Mouse (Mus musculus): ENCODE results near the gene Far2. TPM values are rescaled to one million over a fixed set of nuclear protein-coding genes. Genes with fewer than 3 reads are reported as not detected.
A peak's percentile ranks its signal among the peaks of the same experiment; 100 is the strongest.
"Not testable (repeated sequence)": the region's sequence is repeated elsewhere in the genome, so short reads cannot be mapped to it uniquely, and the experiment has no call there.

The Far2 gene
- polyA plus RNA-seq, 1 experiment from 2014 or later: 2.0 TPM

GRCm38 (mm10) chr6:148135769-148136382, 88.8 kb downstream of the Far2 start:
- WGBS (ENCODE audit: insufficient replicate concordance): 31% methylated on average over 9 of the region's 9 CpGs
- Histone ChIP-seq H3K9ac (ENCODE audit: low read depth, low read length) (no peak overlapping the region), H3K36me3 (ENCODE audit: control insufficient read depth, insufficient read depth, low read length) (no peaks in the 10 kb centered on the region), H3K27ac (ENCODE audit: low read depth, low read length) (no peak overlapping the region), H3K4me1 (ENCODE audit: control insufficient read depth, insufficient read depth, low read length) (no peaks in the 10 kb centered on the region), H3K27me3 (ENCODE audit: control insufficient read depth, insufficient read depth, low read length) (no peaks in the 10 kb centered on the region), H3K4me3 (ENCODE audit: low read depth, low read length) (no peak overlapping the region), H3K9me3 (replicated peaks; ENCODE audit: control insufficient read depth, low read length) (no peaks in the 10 kb centered on the region), H3K4me2 (no peak overlapping the region)
- no peak for ATAC-seq (replicated peaks; ENCODE audit: insufficient number of reproducible peaks, low FRiP score, low TSS enrichment)

GRCm38 (mm10) chr6:148139288-148139995, 92.4 kb downstream of the Far2 start:
- no peak overlapping the region for H3K4me2 ChIP-seq
- no peaks in the 10 kb centered on the region for H3K36me3 ChIP-seq (ENCODE audit: control insufficient read depth, insufficient read depth, low read length)
- H3K4me1 ChIP-seq (ENCODE audit: control insufficient read depth, insufficient read depth, low read length): no peaks in the 10 kb centered on the region
- no peak overlapping the region for H3K4me3 ChIP-seq (ENCODE audit: low read depth, low read length)
- H3K9ac ChIP-seq (ENCODE audit: low read depth, low read length): no peak overlapping the region
- ATAC-seq (replicated peaks; ENCODE audit: insufficient number of reproducible peaks, low FRiP score, low TSS enrichment): no peak
- 73% methylated on average over 6 of the region's 6 CpGs for WGBS (ENCODE audit: insufficient replicate concordance)
- no peaks in the 10 kb centered on the region for H3K9me3 ChIP-seq (replicated peaks; ENCODE audit: control insufficient read depth, low read length)
- no peak overlapping the region for H3K27ac ChIP-seq (ENCODE audit: low read depth, low read length)
- no peaks in the 10 kb centered on the region for H3K27me3 ChIP-seq (ENCODE audit: control insufficient read depth, insufficient read depth, low read length)

DNA sequence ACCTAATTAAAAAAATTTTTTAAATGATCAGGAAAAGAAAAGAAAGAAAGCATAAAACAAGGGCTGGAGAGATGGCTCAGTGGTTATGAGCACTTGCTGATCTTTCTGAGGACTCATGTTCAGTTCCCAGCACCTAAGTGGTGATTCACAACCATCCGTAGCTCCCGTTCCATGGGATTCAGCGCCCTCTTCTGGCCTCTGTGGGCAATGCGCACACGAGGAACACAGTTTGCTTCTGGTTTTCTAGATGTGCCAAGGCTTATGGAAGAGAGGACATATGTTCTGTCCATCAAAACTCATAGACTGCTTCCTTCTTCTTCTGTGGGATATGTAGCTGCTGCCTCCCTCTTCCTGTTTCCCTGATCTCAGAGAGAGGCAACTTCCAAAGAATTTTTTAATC, 94.8 kb downstream of the Far2 start:
- no peak for ATAC-seq (replicated peaks; ENCODE audit: insufficient number of reproducible peaks, low FRiP score, low TSS enrichment)
- no peak overlapping the region for H3K4me3 ChIP-seq (ENCODE audit: low read depth, low read length)
- H3K4me2 ChIP-seq: no peak overlapping the region
- H3K36me3 ChIP-seq (ENCODE audit: control insufficient read depth, insufficient read depth, low read length): no peaks in the 10 kb centered on the region
- 76% methylated on average over 5 of the region's 5 CpGs for WGBS (ENCODE audit: insufficient replicate concordance)
- no peaks in the 10 kb centered on the region for H3K9me3 ChIP-seq (replicated peaks; ENCODE audit: control insufficient read depth, low read length)
- no peak overlapping the region for H3K27ac ChIP-seq (ENCODE audit: low read depth, low read length)
- H3K4me1 ChIP-seq (ENCODE audit: control insufficient read depth, insufficient read depth, low read length): no peaks in the 10 kb centered on the region
- no peaks in the 10 kb centered on the region for H3K27me3 ChIP-seq (ENCODE audit: control insufficient read depth, insufficient read depth, low read length)
- H3K9ac ChIP-seq (ENCODE audit: low read depth, low read length): no peak overlapping the region

DNA sequence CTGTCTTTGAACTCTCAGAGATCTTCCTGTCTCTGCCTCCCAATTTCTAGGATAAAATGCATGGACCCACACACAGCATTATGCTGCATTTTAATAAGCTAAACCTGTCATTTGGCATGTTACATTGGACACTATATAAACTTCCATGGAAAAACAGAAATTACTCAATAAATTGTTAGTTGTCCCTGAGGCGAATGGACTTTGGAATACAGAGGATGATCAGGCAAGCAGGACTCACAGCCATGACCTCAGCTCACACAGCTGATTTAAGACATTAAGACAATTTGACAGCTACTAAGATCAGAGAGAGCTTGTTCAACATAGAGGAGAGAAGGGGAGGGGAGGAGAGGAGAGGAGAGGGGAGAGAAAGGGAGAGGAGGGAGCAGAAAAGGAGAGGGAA, 95.4 kb downstream of the Far2 start:
- no peak for ATAC-seq (replicated peaks; ENCODE audit: insufficient number of reproducible peaks, low FRiP score, low TSS enrichment)
- H3K4me3 ChIP-seq (ENCODE audit: low read depth, low read length): no peak overlapping the region
- no peak overlapping the region for H3K9ac ChIP-seq (ENCODE audit: low read depth, low read length)

DNA sequence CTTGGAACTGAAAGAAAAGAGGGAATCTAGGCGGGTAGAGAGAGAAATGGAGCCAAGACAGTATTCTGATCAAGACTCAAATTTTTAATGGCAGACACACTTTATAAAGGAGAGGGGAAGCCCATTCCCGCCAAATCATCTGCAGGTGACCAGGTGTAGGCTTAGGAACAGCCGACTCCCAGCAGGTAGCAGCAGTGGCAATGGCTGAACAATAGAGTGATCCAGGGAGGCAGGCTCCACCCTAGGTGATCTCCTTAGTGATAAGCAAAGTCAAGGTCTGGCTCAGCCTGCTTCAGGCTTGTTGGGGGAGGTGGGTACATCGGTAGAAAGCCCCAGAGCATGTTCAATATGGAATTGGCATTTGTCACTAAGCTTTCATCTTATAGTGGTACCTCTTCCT, 105.2 kb downstream of the Far2 start:
- H3K4me2 ChIP-seq; H3K27ac ChIP-seq (ENCODE audit: low read depth, low read length); H3K4me1 ChIP-seq (ENCODE audit: control insufficient read depth, insufficient read depth, low read length); H3K36me3 ChIP-seq (ENCODE audit: control insufficient read depth, insufficient read depth, low read length); ATAC-seq (replicated peaks; ENCODE audit: insufficient number of reproducible peaks, low FRiP score, low TSS enrichment); H3K9me3 ChIP-seq (replicated peaks; ENCODE audit: control insufficient read depth, low read length); H3K9ac ChIP-seq (ENCODE audit: low read depth, low read length); H3K4me3 ChIP-seq (ENCODE audit: low read depth, low read length); H3K27me3 ChIP-seq (ENCODE audit: control insufficient read depth, insufficient read depth, low read length): not testable (repeated sequence)
- 66% methylated on average over 4 of the region's 4 CpGs for WGBS (ENCODE audit: insufficient replicate concordance)

More for the DNA sequence above, 95.4 kb downstream of the Far2 start:
- H3K27ac ChIP-seq (ENCODE audit: low read depth, low read length): no peak overlapping the region
- no peaks in the 10 kb centered on the region for H3K4me1 ChIP-seq (ENCODE audit: control insufficient read depth, insufficient read depth, low read length)
- no peaks in the 10 kb centered on the region for H3K27me3 ChIP-seq (ENCODE audit: control insufficient read depth, insufficient read depth, low read length)
- H3K9me3 ChIP-seq (replicated peaks; ENCODE audit: control insufficient read depth, low read length): no peaks in the 10 kb centered on the region
- H3K36me3 ChIP-seq (ENCODE audit: control insufficient read depth, insufficient read depth, low read length): no peaks in the 10 kb centered on the region
- WGBS (ENCODE audit: insufficient replicate concordance): 80% methylated on average over 1 of the region's 1 CpGs
- H3K4me2 ChIP-seq: no peak overlapping the region

- no peak overlapping the region for H3K4me3 ChIP-seq (ENCODE audit: low read depth, low read length)
- ATAC-seq (replicated peaks; ENCODE audit: insufficient number of reproducible peaks, low FRiP score, low TSS enrichment): no peak
- H3K27ac ChIP-seq (ENCODE audit: low read depth, low read length): peak overlapping the region; percentile 2; the same call in 1 of the 2 replicates
- peaks cover 3% of the 10 kb centered on the region; the same call in 1 of the 2 replicates for H3K9me3 ChIP-seq (replicated peaks; ENCODE audit: control insufficient read depth, low read length)
- no peaks in the 10 kb centered on the region for H3K4me1 ChIP-seq (ENCODE audit: control insufficient read depth, insufficient read depth, low read length)
- H3K9ac ChIP-seq (ENCODE audit: low read depth, low read length): no peak overlapping the region
- WGBS (ENCODE audit: insufficient replicate concordance): 50% methylated on average over 3 of the region's 3 CpGs
- no peaks in the 10 kb centered on the region for H3K36me3 ChIP-seq (ENCODE audit: control insufficient read depth, insufficient read depth, low read length)
- H3K27me3 ChIP-seq (ENCODE audit: control insufficient read depth, insufficient read depth, low read length): no peaks in the 10 kb centered on the region
- H3K4me2 ChIP-seq: no peak overlapping the region
Observed at GRCm38 (mm10) chr6:148172904-148173303, 125.8 kb downstream of the Far2 start.

GRCm38 (mm10) chr6:148185694-148186093, 138.6 kb downstream of the Far2 start:
- no peak for ATAC-seq (replicated peaks; ENCODE audit: insufficient number of reproducible peaks, low FRiP score, low TSS enrichment)
- H3K36me3 ChIP-seq (ENCODE audit: control insufficient read depth, insufficient read depth, low read length): peaks cover 38% of the 10 kb centered on the region

DNA sequence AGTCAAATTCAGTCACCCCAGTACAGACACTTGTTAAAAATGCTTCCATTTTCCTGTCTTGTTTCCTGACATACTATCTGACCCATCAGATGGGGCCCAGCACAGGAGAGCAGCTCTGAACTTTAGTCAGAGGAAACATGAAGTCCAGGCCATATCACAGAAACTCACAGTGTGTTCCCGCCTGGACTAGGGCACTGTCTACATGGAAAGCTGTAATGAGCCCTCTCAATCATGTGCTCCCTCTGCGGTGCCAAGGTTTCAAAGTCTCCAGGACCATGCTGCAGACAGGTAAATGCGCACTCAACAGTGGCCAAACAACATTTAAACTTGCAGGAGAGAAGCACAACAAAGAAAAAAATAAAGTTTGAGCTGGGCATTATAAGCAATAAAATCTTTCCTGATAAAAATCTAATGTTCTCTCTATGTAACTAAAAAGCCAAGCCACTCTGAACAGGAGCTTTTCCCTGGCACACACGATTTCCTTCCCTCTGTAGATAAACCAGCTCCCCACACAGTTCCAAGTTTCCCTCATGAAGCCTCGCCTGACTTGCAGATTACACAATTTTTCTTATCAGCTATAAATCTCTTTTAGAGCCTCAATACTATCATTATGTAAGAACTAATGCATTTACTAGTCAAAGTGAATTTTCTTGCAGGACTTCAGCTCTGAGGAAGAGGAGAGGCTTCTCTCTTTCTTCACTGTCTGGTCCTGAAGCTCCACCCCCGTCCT, 147.1 kb downstream of the Far2 start:
- no peaks in the 10 kb centered on the region for H3K27me3 ChIP-seq (ENCODE audit: control insufficient read depth, insufficient read depth, low read length)
- no peak overlapping the region for H3K4me2 ChIP-seq
- 87% methylated on average over 6 of the region's 6 CpGs for WGBS (ENCODE audit: insufficient replicate concordance)
- no peaks in the 10 kb centered on the region for H3K4me1 ChIP-seq (ENCODE audit: control insufficient read depth, insufficient read depth, low read length)
- no peak overlapping the region for H3K9ac ChIP-seq (ENCODE audit: low read depth, low read length)
- H3K27ac ChIP-seq (ENCODE audit: low read depth, low read length): no peak overlapping the region
- ATAC-seq (replicated peaks; ENCODE audit: insufficient number of reproducible peaks, low FRiP score, low TSS enrichment): no peak
- no peak overlapping the region for H3K4me3 ChIP-seq (ENCODE audit: low read depth, low read length)
- no peaks in the 10 kb centered on the region for H3K9me3 ChIP-seq (replicated peaks; ENCODE audit: control insufficient read depth, low read length)
- H3K36me3 ChIP-seq (ENCODE audit: control insufficient read depth, insufficient read depth, low read length): peaks cover 6% of the 10 kb centered on the region

More at GRCm38 (mm10) chr6:148185694-148186093, 138.6 kb downstream of the Far2 start:
- H3K9me3 ChIP-seq (replicated peaks; ENCODE audit: control insufficient read depth, low read length): no peaks in the 10 kb centered on the region
- H3K27ac ChIP-seq (ENCODE audit: low read depth, low read length): no peak overlapping the region
- H3K27me3 ChIP-seq (ENCODE audit: control insufficient read depth, insufficient read depth, low read length): no peaks in the 10 kb centered on the region
- no peak overlapping the region for H3K9ac ChIP-seq (ENCODE audit: low read depth, low read length)
- no peak overlapping the region for H3K4me2 ChIP-seq
- no peaks in the 10 kb centered on the region for H3K4me1 ChIP-seq (ENCODE audit: control insufficient read depth, insufficient read depth, low read length)
- 89% methylated on average over 1 of the region's 1 CpGs for WGBS (ENCODE audit: insufficient replicate concordance)
- no peak overlapping the region for H3K4me3 ChIP-seq (ENCODE audit: low read depth, low read length)

All from heart, embryonic 11.5 days (tissue).